Mouse (Mus musculus) CH12.LX (cell line): ENCODE data around the gene Zdhhc1.

Experiments
- CTCF ChIP-seq, 2 experiments: IDR thresholded peaks in 1 of 2; conservative IDR thresholded peaks in 1 of 2; 2 replicates each; pipeline ENCODE4 v1.5.1; 2011 to 2012; ENCODE audit warnings: low read depth in 2 of 2, low read length in 2 of 2, improper control_type of control experiment in 1 of 2, inconsistent platforms in 1 of 2, mild to moderate bottlenecking in 1 of 2, moderate library complexity in 1 of 2
- GABPA ChIP-seq: IDR thresholded peaks from 2 replicates; pipeline ENCODE4 v1.6.1; 2012; ENCODE audit warnings: low read depth, low read length, improper control_type of control experiment, inconsistent platforms; ENCODE audit not compliant: insufficient replicate concordance
- IRF4 ChIP-seq: IDR thresholded peaks from 2 replicates; pipeline ENCODE4 v1.6.1; 2014; ENCODE audit warnings: low read depth, mild to moderate bottlenecking, inconsistent platforms, low read length, improper control_type of control experiment
- MAX ChIP-seq: IDR thresholded peaks from 2 replicates; pipeline ENCODE4 v1.6.1; 2011; ENCODE audit warnings: low read length, improper control_type of control experiment
- ZMIZ1 ChIP-seq: IDR thresholded peaks from 2 replicates; pipeline ENCODE4 v1.6.1; 2012; ENCODE audit warnings: low read depth, mild to moderate bottlenecking, inconsistent platforms, low read length, improper control_type of control experiment

DNA sequence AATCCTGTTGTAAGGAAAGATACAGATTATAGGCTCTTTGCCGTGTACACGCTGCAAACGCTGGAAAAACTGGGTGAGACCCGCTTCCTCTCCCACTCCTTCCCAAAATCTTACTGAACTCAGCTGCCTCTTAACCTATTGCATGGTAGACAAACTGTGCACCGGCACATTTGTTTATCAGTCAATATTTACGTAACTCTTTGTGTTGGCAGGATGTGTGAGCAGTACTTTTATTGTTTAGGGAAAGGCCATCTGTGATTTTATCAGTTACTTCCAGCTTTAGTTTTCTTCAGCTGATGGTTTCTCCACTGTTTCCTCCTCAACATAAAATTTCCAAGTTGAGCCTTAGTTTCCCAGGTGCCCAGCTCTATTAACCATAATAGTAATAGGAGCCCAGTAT is 69.8 kb downstream of the Zdhhc1 start:
- TF ChIP-seq CTCF (conservative IDR thresholded peaks at IDR 0.05 in 1 of 2, IDR thresholded peaks at IDR 0.05 in 1 of 2; ENCODE audit: low read depth in 2 of 2, low read length in 2 of 2) (no peak), MAX (no peak), ZMIZ1 (no peak), GABPA (no peak), IRF4 (no peak)
